27 mouse cellular contexts compared by ENCODE assay signal in genomic region chr6:127284226-127284625, GRCm38 (mm10).
DNase-seq lines count a peak whose midpoint lies in the region; ATAC-seq and TF ChIP-seq lines count a peak whose summit lies in the region.
"Had no signal": no experiment of that assay in that cellular context is flagged by ENCODE, and none has a peak within 500 bp of the region (broad histone marks: within the 10 kb centered on the region; RNA-seq: fewer than 3 reads in every experiment).

No protein-coding gene starts in this region.

- no peaks in the 10 kb centered on the region for H3K27me3 ChIP-seq in embryonic facial prominence, embryonic 13.5 days
- H3K27me3 ChIP-seq in limb, embryonic 12.5 days = no peaks in the 10 kb centered on the region
- no peaks in the 10 kb centered on the region for H3K27me3 ChIP-seq in kidney, embryonic 15.5 days
- H3K27me3 ChIP-seq: heart, embryonic 15.5 days; intestine, embryonic 15.5 days had no signal

- no peaks in the 10 kb centered on the region for H3K9me3 ChIP-seq in embryonic facial prominence, embryonic 13.5 days
- H3K9me3 ChIP-seq in limb, embryonic 12.5 days = 0 out of 2 replicates have a peak, but pooled peaks cover 3% of the 10 kb centered on the region
- H3K9me3 ChIP-seq in kidney, embryonic 15.5 days (replicated peaks) = no peaks in the 10 kb centered on the region
- H3K9me3 ChIP-seq: G1E; heart, embryonic 15.5 days; intestine, embryonic 15.5 days; liver, embryonic 15.5 days had no signal

- H3K36me3 ChIP-seq in embryonic facial prominence, embryonic 13.5 days = no peaks in the 10 kb centered on the region
- no peaks in the 10 kb centered on the region for H3K36me3 ChIP-seq in limb, embryonic 12.5 days
- no peaks in the 10 kb centered on the region for H3K36me3 ChIP-seq in kidney, embryonic 15.5 days
- H3K36me3 ChIP-seq: G1E; heart, embryonic 15.5 days; intestine, embryonic 15.5 days; liver, embryonic 15.5 days had no signal

- 30% methylated on average over 6 of the region's 6 CpGs for WGBS in embryonic facial prominence, embryonic 13.5 days
- WGBS in limb, embryonic 12.5 days = 16% methylated on average over 6 of the region's 6 CpGs
- 64% methylated on average over 6 of the region's 6 CpGs for WGBS in lung, adult 2 months
- WGBS in kidney, embryonic 15.5 days = 49% methylated on average over 6 of the region's 6 CpGs

- no peak overlapping the region for H3K4me3 ChIP-seq in embryonic facial prominence, embryonic 13.5 days
- H3K4me3 ChIP-seq in limb, embryonic 12.5 days (replicated peaks) = no peak overlapping the region
- H3K4me3 ChIP-seq in lung, adult 2 months (replicated peaks; ENCODE audit: extremely low read depth, low read depth, low read length) = no peak overlapping the region
- H3K4me3 ChIP-seq in kidney, embryonic 15.5 days (replicated peaks) = no peak overlapping the region
- H3K4me3 ChIP-seq: heart, embryonic 15.5 days; intestine, embryonic 15.5 days; left cerebral cortex, adult 2 months; liver, embryonic 15.5 days had no signal

- DNase-seq in NIH3T3 (ENCODE audit: low read depth) = peak; percentile 39
- peak; percentile 70 for DNase-seq in embryo, embryonic 10.5 days (ENCODE audit: low spot score)
- DNase-seq in lung, adult 2 months = no peak
- no peak for DNase-seq in lung, postnatal 4 days
- DNase-seq in layer of hippocampus, adult 11-12 months (ENCODE audit: low spot score) = no peak
- DNase-seq: adrenal gland, adult 2 months; B cell, adult 2 months; cerebellum, adult 11-12 months; cerebellum, postnatal 14 days; forebrain, postnatal 0 days; heart, postnatal 4 days; kidney, adult 8-10 months; kidney, postnatal 14 days; left cerebral cortex, postnatal 4 days; right cerebral cortex, postnatal 14 days; spleen, adult 18-20 months had no signal

- H3K27ac ChIP-seq in embryonic facial prominence, embryonic 13.5 days = peak overlapping the region; percentile 33; the same call in 1 of the 2 replicates
- H3K27ac ChIP-seq in limb, embryonic 12.5 days = peak overlapping the region; percentile 13
- no peak overlapping the region for H3K27ac ChIP-seq in kidney, embryonic 15.5 days
- H3K27ac ChIP-seq: heart, embryonic 15.5 days; intestine, embryonic 15.5 days; left cerebral cortex, adult 2 months; liver, embryonic 15.5 days; macrophage had no signal

- TF ChIP-seq POLR2A in lung, adult 2 months (IDR thresholded peaks at IDR 0.05; ENCODE audit: borderline replicate concordance, extremely low read depth, low read depth, low read length) = no peak

- H3K4me2 ChIP-seq in embryonic facial prominence, embryonic 13.5 days = no peak overlapping the region
- H3K4me2 ChIP-seq in limb, embryonic 12.5 days = no peak overlapping the region
- no peak overlapping the region for H3K4me2 ChIP-seq in kidney, embryonic 15.5 days
- H3K4me2 ChIP-seq: heart, embryonic 15.5 days; intestine, embryonic 15.5 days; liver, embryonic 15.5 days; midbrain, embryonic 11.5 days had no signal

- no peak for ATAC-seq in embryonic facial prominence, embryonic 13.5 days (ENCODE audit: insufficient number of reproducible peaks, insufficient read depth, low FRiP score, low TSS enrichment, low read depth)
- no peak; the same call in 1 of the 2 replicates for ATAC-seq in limb, embryonic 12.5 days (ENCODE audit: insufficient number of reproducible peaks, insufficient read depth, low FRiP score, low TSS enrichment, low read depth)
- no peak for ATAC-seq in kidney, embryonic 15.5 days (replicated peaks; ENCODE audit: low FRiP score)
- ATAC-seq: forebrain, postnatal 0 days; hindbrain, embryonic 16.5 days; intestine, embryonic 15.5 days had no signal

- no peak overlapping the region for H3K9ac ChIP-seq in embryonic facial prominence, embryonic 13.5 days
- H3K9ac ChIP-seq in limb, embryonic 12.5 days (replicated peaks) = no peak overlapping the region
- no peak overlapping the region for H3K9ac ChIP-seq in kidney, embryonic 15.5 days
- H3K9ac ChIP-seq: forebrain, postnatal 0 days; heart, embryonic 15.5 days; intestine, embryonic 15.5 days; liver, embryonic 15.5 days had no signal

- peaks cover 51% of the 10 kb centered on the region for H3K4me1 ChIP-seq in embryonic facial prominence, embryonic 13.5 days
- H3K4me1 ChIP-seq in limb, embryonic 12.5 days (replicated peaks) = peaks cover 26% of the 10 kb centered on the region
- H3K4me1 ChIP-seq in lung, adult 2 months (ENCODE audit: control insufficient read depth, insufficient read depth, low read length) = peaks cover 2% of the 10 kb centered on the region; the same call in 1 of the 2 replicates
- no peaks in the 10 kb centered on the region for H3K4me1 ChIP-seq in kidney, embryonic 15.5 days
- H3K4me1 ChIP-seq: heart, embryonic 15.5 days had no signal

- TF ChIP-seq CTCF in lung, adult 2 months (IDR thresholded peaks at IDR 0.05; ENCODE audit: insufficient read depth, low read length) = no peak

Comparison
In these comparisons a context has a peak if more than half of its experiments do, and no peak if none do; other contexts are left out.
1. DNase-seq: peak in NIH3T3 (single experiment) and embryo, embryonic 10.5 days (single experiment); none in lung, adult 2 months (single experiment), lung, postnatal 4 days (0 of 2) and layer of hippocampus, adult 11-12 months (single experiment).